Mouse (Mus musculus) myocyte (in vitro differentiated cells): ENCODE data around the gene Mapk10.

ENCODE experiments used
- CEBPB ChIP-seq: IDR thresholded peaks from 2 replicates; pipeline ENCODE4 v1.6.1; 2011; ENCODE audit warnings: mild to moderate bottlenecking, moderate library complexity; ENCODE audit not compliant: poor library complexity, insufficient read depth, severe bottlenecking
- E2F4 ChIP-seq: IDR thresholded peaks from one replicate; pipeline ENCODE4 v1.6.1; 2011; ENCODE audit warnings: mild to moderate bottlenecking, control low read depth, moderate library complexity; ENCODE audit not compliant: insufficient read depth
- MAX ChIP-seq: IDR thresholded peaks from one replicate; pipeline ENCODE4 v1.6.1; 2011; ENCODE audit warnings: low read depth, mild to moderate bottlenecking, control low read depth
- MYOD1 ChIP-seq, 3 experiments: IDR thresholded peaks; one replicate each; pipeline ENCODE4 v1.6.1; 2011; ENCODE audit warnings: control low read depth in 2 of 3, low read depth in 2 of 3, mild to moderate bottlenecking in 2 of 3, moderate library complexity in 1 of 3; ENCODE audit not compliant: insufficient read length in 2 of 3, control insufficient read depth in 1 of 3
- MYOG ChIP-seq, 3 experiments: IDR thresholded peaks; one replicate each; pipeline ENCODE4 v1.6.1; 2011; ENCODE audit warnings: control low read depth in 2 of 3, low read depth in 2 of 3, mild to moderate bottlenecking in 2 of 3; ENCODE audit not compliant: insufficient read length in 2 of 3, control insufficient read depth in 1 of 3, insufficient read depth in 1 of 3
- POLR2A ChIP-seq: IDR thresholded peaks from one replicate; pipeline ENCODE4 v1.6.1; 2011; ENCODE audit warnings: low read depth, mild to moderate bottlenecking, control low read depth, moderate library complexity; ENCODE audit not compliant: insufficient read length
- POLR2AphosphoS2 ChIP-seq: IDR thresholded peaks from one replicate; pipeline ENCODE4 v1.6.1; 2011; ENCODE audit warnings: low read depth, control low read depth; ENCODE audit not compliant: insufficient read length
- REST ChIP-seq: IDR thresholded peaks from one replicate; pipeline ENCODE4 v1.6.1; 2011; ENCODE audit warnings: mild to moderate bottlenecking, control low read depth, moderate library complexity; ENCODE audit not compliant: insufficient read depth, insufficient read length
- SRF ChIP-seq: IDR thresholded peaks from one replicate; pipeline ENCODE4 v1.6.1; 2011; ENCODE audit warnings: low read depth; ENCODE audit not compliant: control insufficient read depth, insufficient read length
- TCF12 ChIP-seq: IDR thresholded peaks from one replicate; pipeline ENCODE4 v1.6.1; 2011; ENCODE audit warnings: mild to moderate bottlenecking, control low read depth; ENCODE audit not compliant: poor library complexity, insufficient read depth, severe bottlenecking
- TCF3 ChIP-seq: IDR thresholded peaks from one replicate; pipeline ENCODE4 v1.6.1; 2011; ENCODE audit warnings: low read depth, control low read depth; ENCODE audit not compliant: insufficient read length
- USF1 ChIP-seq: IDR thresholded peaks from one replicate; pipeline ENCODE4 v1.6.1; 2011; ENCODE audit warnings: low read depth, mild to moderate bottlenecking, control low read depth, moderate library complexity

- TF ChIP-seq USF1 (no peak), POLR2AphosphoS2 (no peak), POLR2A (no peak), MAX (no peak), MYOD1 (IDR thresholded peaks at IDR 0.05; ENCODE audit: control insufficient read depth in 1 of 3, insufficient read length in 2 of 3, low read depth in 2 of 3) (no peak), E2F4 (no peak), SRF (no peak), CEBPB (no peak), TCF12 (no peak), MYOG (IDR thresholded peaks at IDR 0.05; ENCODE audit: control insufficient read depth in 1 of 3, insufficient read depth in 1 of 3, insufficient read length in 2 of 3, low read depth in 2 of 3) (no peak), REST (no peak), TCF3 (no peak)
These were observed 98.7 kb downstream of the Mapk10 start for GRCm38 (mm10) chr5:103112471-103112870.
